Mouse (Mus musculus) monocyte, adult 2 months (primary cell): ENCODE data around the gene Dicer1.
"Not testable (repeated sequence)": the region's sequence is repeated elsewhere in the genome, so short reads cannot be mapped to it uniquely, and the experiment has no call there.

Experiments used
- DNase-seq, 2 experiments: peaks; one replicate each; pipeline ENCODE4 v3.0.0; 2022; ENCODE audit warnings: low spot score in 2 of 2, low read depth in 1 of 2

The Dicer1 gene

GRCm38 (mm10) chr12:104740841-104741787, 10.6 kb downstream of the Dicer1 start:
- DNase-seq, result no peak

- no peak for DNase-seq
These were observed 12.8 kb downstream of the Dicer1 start for GRCm38 (mm10) chr12:104738931-104739330.

- no peak for DNase-seq
These were observed 13.3 kb downstream of the Dicer1 start for GRCm38 (mm10) chr12:104738446-104738845.

DNA sequence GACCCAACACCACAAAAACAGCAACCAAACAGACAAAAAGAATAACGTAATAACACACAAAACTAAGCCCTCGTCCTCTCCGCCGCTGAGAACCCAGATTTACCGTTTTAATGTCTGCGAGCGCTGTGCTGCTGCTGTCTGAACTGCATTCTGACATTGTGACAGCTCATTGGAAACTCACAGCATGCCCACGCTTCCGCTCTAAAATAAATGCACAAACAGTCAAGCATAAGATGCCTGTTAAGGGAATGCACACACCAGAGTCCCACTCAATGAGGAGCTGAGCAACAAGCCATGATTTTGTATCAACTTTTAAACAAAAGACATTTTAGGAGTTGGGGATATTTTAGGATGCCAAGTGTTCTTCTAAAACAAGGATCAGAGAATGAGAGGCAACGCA, 14.1 kb downstream of the Dicer1 start:
- no peak for DNase-seq

DNA sequence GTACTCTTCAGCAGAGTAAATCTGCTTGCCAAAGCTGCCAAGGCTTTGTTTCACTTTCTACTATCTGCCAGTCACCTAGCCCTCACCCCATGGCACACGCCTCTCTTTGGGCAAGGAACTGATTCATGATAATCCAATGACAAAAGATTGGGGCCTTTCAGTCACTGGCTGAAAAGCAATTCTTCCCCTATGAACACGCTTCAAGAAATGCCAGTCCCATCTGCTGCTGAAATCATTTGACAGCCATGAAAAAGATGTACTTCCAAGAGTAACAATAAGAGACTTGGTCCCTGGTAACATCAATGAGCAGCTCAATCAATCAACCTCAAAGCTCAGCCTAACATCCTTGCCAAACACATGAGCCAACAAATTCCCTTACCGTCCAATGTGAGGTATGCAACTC, 15.8 kb downstream of the Dicer1 start:
- DNase-seq, result no peak

DNA sequence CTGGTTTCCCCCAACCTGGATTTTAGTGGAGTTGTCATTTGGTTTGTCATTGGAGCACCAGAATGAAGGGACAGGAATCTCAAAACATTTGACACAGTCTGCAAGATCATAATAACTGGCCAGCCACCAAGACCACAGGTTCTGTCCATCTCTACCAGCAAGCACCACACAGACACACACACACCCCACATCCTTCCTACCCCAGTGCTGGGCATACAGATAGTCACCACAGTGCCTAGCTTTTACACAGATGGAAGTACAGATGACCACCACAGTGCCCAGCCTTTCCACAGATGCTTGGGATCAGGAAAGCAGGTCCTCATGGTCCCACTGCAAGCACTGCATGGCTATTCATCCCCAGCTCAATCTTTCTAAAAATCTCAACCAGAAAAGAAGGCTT, 18.6 kb downstream of the Dicer1 start:
- DNase-seq, result no peak

- no peak for DNase-seq
These were observed 20.0 kb downstream of the Dicer1 start for GRCm38 (mm10) chr12:104731782-104732181.

DNA sequence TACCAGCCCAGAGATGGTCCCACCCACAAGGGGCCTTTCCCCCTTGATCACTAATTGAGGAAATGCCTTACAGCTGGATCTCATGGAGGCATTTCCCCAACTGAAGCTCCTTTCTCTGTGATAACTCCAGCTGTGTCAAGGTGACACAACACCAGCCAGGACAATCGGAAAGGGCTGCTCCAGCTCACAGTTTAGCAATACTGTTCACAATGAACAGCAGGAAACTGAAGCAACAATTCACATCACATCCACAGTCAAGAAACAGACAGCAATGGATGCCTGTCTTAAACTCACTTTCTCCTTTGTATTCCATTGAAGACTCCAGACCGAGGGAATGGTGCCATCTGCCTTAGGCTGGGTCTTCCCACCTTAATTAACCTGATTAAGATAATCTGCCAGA, 25.3 kb downstream of the Dicer1 start:
- not testable (repeated sequence) for DNase-seq

- no peak for DNase-seq
These were observed 29.7 kb downstream of the Dicer1 start for GRCm38 (mm10) chr12:104722056-104722455.

DNA sequence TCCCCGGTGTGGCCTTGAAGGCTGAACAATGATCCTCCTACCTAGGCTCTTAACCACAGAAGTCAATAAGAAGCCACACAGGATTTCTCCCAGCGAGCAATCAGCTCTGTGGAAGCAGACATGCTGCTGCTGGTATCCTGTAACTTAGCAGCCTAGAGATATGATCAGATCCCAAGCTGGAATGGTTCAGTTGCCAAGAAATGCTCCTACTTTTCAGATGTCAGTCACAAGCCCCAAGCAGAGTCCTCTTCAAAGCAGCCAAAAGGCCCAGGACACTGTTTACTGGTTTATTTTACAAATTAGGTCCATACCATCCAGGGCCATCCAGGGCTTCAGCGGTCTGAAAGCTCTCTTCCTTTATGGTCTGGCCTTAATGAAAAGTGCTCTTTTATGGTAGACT, 30.7 kb downstream of the Dicer1 start:
- DNase-seq, result no peak

- no peak for DNase-seq
These were observed 32.8 kb downstream of the Dicer1 start for GRCm38 (mm10) chr12:104718956-104719355.

DNA sequence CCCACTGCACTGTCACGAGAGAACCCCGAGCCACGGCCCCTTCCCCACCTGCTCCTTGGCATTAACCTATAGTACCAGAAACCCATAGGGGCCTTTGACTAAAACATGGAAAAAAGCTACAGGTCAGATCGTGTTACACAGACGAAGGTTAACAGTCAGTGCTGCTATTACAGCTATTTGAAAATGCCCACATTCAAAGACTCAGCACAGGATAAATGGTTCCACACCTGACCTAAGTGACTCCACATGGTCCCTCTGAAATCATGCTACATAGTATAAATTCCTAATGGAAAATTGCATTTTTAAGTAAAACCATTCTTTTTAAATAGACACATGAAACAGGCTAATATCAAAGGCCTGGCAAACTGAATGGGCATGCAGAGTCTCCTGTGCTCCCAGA, 35.3 kb downstream of the Dicer1 start:
- no peak for DNase-seq

DNA sequence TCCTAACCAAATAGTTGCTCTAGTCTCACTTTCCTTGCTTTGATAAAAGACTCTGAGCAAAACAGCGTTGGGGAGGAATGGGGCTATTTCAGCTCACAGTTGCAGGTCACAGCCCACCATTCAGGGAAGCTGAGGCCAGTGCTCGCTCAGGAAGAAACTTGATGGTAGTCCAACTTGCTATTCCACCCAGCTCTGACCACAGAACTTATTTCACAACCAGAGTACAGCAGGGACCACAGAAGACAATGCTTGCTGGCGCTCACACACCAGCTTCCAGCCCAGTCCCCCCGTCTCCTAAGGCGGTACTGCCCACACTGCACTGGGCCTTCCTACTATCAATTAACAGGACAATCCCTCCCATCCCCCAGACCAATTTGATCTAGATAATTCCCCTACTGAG, 36.3 kb downstream of the Dicer1 start:
- no peak for DNase-seq

DNA sequence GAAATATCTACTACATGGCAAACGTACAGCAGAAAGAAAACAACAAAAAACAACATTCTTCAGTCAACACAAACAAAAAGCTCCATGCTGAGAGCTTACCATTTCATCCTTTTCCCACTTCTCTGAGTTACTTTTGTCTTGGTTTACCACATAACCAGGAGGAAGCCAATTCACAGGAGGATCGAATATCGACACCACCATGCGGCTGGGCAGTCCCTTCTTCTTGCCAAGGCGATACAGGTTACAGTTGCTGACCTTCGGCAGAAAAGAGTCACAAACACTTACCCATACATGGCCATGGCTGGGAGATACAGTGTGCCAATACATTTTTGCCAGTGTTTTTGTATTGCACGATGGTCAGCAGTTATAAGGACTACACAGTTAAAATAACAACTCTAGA, 51.5 kb downstream of the Dicer1 start:
- DNase-seq, result no peak

GRCm38 (mm10) chr12:104699753-104700152, 52.0 kb downstream of the Dicer1 start:
- no peak for DNase-seq

DNA sequence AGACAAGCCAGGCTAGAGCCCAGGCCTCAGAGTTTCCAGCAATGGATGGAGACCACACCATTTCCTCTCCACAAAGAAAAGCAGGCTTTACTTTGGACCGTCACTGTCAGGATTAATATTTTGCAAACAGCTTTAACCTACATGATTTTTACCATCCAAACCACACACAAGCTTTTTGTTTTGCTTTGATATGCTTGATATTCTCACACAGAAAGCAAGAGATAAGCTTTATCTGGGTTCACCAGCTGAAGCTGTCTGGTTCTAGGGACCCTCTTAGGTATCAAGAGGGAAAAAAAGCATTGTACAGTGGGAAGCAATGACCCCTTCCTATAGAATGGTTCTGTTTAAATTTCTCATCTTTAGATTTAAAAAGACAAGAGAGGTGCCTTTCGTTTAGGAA, 56.2 kb downstream of the Dicer1 start:
- DNase-seq, result no peak

GRCm38 (mm10) chr12:104692864-104693263, 58.9 kb downstream of the Dicer1 start:
- DNase-seq, result no peak

- DNase-seq, result no peak
These were observed 61.3 kb downstream of the Dicer1 start for GRCm38 (mm10) chr12:104690412-104690811.

- no peak for DNase-seq
These were observed 62.9 kb downstream of the Dicer1 start for GRCm38 (mm10) chr12:104688870-104689269.

DNA sequence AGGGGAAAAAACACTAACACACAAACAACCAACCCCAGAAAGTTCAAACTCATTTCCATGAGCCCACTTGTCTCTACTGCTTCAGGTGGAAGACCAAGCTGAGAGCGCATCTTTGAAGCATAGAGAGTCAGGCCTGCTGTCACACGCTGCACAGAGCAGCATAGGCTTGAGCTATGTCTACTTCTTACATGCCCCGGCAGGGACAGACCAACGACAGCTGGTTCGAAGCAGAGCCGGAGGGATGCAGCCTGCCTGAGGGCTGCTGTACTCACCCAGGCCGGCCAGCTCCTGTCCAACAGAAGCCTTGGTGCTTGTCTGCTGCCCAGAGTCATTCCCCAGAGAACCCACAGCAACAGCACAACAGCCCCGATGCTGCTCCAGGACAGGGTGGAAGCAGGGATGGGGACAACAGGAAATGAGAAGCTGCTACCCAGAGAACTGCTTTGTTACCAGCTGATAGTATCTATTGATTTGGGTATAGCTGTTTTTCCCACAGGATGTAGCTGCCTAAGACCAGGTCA, 67.3 kb downstream of the Dicer1 start:
- no peak for DNase-seq

GRCm38 (mm10) chr12:104679819-104680132, 72.0 kb downstream of the Dicer1 start:
- DNase-seq, result no peak

GRCm38 (mm10) chr12:104679121-104679818, 72.5 kb downstream of the Dicer1 start:
- no peak for DNase-seq
